Mouse (Mus musculus) activated CD4-positive, CD25-positive, alpha-beta regulatory T cell, adult 4 months (primary cell): Measurements from ENCODE around the gene Sult2a6. TPM values are rescaled to one million over a fixed set of nuclear protein-coding genes. Genes with fewer than 3 reads are reported as not detected.

Experiments used
- ATAC-seq: one replicate; pipeline ENCODE4 v1.8.0; 2017
- polyA plus RNA-seq, 2 experiments: library from polyadenylated mRNA; unstranded; fragments of 100-300 nt; shearing (Covaris generic); gene quantifications; one replicate each; pipeline ENCODE4 v1.2.1; 2017

Gene Sult2a6
- not detected for polyA plus RNA-seq

DNA sequence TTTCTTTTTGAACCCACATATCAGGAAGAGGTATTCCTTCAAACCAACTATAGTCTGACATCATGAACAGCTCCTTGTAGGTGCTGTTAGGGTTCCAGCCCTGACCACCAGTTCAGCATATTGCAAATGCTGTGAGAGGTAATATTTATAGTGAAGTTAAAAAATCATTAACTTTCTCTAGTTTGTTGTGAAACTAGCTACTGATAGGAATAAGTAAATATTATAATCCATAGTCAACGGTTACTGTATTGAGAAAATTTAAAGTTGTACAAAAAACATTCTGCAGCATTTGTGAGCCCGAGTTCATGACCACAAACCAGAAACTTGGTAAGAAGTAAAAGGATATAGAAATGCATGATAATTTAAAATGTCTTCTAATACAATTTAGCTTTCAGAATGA is at the start of gene Sult2a6:
TSS of gene Sult2a6 (minus strand) at position 101 of the 400 bp plus-strand sequence.
- ATAC-seq: no peak

DNA sequence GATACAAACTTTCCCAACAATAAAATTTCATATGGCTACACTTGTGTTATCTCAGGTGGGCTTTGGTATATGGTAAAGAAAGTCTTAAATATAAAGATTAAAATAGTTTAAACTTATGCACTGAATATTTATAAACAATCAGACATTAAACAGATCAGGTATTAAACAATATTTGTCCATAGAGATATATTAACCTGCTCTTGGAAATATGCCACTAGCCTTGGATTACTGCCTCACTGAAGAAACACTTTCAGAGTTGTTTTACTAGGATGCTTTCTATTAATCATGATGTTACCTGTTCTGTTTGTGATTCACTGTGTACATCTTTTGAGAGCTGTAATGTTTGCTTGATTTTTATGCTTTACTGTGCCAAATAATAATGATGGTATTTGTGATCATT is 39.4 kb downstream of the Sult2a6 start:
- ATAC-seq: no peak

DNA sequence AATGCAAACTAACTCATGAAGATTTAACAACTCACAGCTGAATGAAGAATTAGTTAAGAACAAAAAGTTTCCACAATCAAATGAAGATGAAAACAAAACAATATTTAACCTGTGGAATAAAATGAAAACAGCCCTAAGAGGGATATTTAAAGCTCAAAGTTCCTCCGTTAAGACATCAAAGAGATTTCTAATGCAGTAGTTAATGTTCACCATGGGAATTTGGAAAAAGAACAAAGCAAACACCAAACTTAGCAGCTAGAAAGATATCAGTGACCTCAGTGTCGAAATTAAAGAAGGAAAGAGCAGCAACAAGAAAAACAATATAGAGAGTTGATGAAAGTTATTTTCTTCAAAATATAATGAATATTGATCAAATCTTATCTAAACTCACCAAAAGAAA is 51.3 kb downstream of the Sult2a6 start:
- ATAC-seq: no peak

DNA sequence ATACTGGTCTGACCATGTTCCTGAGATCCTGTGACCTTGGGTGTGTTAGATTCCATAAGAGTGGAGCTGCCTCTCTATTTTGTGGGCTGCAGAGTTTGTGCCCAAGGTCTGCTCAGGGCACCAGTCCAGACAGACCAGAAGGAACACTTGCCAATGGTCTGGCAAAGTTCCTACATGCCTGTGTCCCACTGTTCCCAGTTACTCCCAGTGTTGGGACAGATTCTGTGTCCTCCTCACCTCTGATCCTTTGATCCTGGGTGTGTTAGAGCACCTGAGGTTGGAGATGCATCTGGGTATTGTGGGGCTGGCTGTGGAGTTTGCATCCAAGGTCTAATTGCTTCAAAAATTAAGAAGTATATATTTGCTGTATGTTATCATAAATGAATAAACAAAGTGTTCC is 52.2 kb downstream of the Sult2a6 start:
- ATAC-seq: no peak

Other genes with a start within 250 kb of the Sult2a6 start
- not detected for gene Sult2a3, start 131.8 kb downstream of the Sult2a6 start, polyA plus RNA-seq
- under 1 TPM in 1 of 2 experiments, not detected in 1; 0.38 TPM for gene Obox8, start 78.7 kb upstream of the Sult2a6 start, polyA plus RNA-seq
- not detected for gene Sult2a8, start 191.9 kb upstream of the Sult2a6 start, polyA plus RNA-seq
- gene Sult2a7, start 239.4 kb upstream of the Sult2a6 start, polyA plus RNA-seq: not detected